Mouse (Mus musculus): ENCODE measurements at regions not wholly inside any gene's neighbourhood (a gene's known extent, or its start where the extent isn't known, plus 50 kb on each side); places are given as distances from the start of the nearest gene placed in this dataset.

GRCm38 (mm10) chr5:43417259-43417658 is 98.1 kb upstream of the C1qtnf7 start:
- Histone ChIP-seq H3K4me3 (ENCODE audit: low read length) (no peak overlapping the region), H3K27me3 (ENCODE audit: insufficient read depth, low read length) (no peaks in the 10 kb centered on the region), H3K4me1 (ENCODE audit: insufficient read depth, low read length) (no peaks in the 10 kb centered on the region), H3K27ac (ENCODE audit: low read length) (no peak overlapping the region), H3K9ac (replicated peaks; ENCODE audit: low read length) (no peak overlapping the region), H3K4me2 (replicated peaks; ENCODE audit: low read depth, low read length) (no peak overlapping the region), H3K36me3 (ENCODE audit: insufficient read depth, low read length) (no peaks in the 10 kb centered on the region), H3K9me3 (ENCODE audit: low read length) (no peaks in the 10 kb centered on the region)
- WGBS = 94% methylated on average over 2 of the region's 2 CpGs
- no peak for ATAC-seq (ENCODE audit: low FRiP score, low TSS enrichment)

GRCm38 (mm10) chr5:43422815-43423687 is 92.3 kb upstream of the C1qtnf7 start:
- no peaks in the 10 kb centered on the region for H3K9me3 ChIP-seq (ENCODE audit: low read length)
- ATAC-seq (ENCODE audit: low FRiP score, low TSS enrichment) = peak; percentile 77; the same call in 1 of the 2 replicates
- H3K27me3 ChIP-seq (ENCODE audit: insufficient read depth, low read length) = no peaks in the 10 kb centered on the region
- H3K4me1 ChIP-seq (ENCODE audit: insufficient read depth, low read length) = no peaks in the 10 kb centered on the region
- 70% methylated on average over 9 of the region's 9 CpGs for WGBS
- H3K9ac ChIP-seq (replicated peaks; ENCODE audit: low read length) = no peak overlapping the region
- no peak overlapping the region for H3K4me3 ChIP-seq (ENCODE audit: low read length)
- no peak overlapping the region for H3K4me2 ChIP-seq (replicated peaks; ENCODE audit: low read depth, low read length)
- H3K36me3 ChIP-seq (ENCODE audit: insufficient read depth, low read length) = no peaks in the 10 kb centered on the region
- no peak overlapping the region for H3K27ac ChIP-seq (ENCODE audit: low read length)

DNA sequence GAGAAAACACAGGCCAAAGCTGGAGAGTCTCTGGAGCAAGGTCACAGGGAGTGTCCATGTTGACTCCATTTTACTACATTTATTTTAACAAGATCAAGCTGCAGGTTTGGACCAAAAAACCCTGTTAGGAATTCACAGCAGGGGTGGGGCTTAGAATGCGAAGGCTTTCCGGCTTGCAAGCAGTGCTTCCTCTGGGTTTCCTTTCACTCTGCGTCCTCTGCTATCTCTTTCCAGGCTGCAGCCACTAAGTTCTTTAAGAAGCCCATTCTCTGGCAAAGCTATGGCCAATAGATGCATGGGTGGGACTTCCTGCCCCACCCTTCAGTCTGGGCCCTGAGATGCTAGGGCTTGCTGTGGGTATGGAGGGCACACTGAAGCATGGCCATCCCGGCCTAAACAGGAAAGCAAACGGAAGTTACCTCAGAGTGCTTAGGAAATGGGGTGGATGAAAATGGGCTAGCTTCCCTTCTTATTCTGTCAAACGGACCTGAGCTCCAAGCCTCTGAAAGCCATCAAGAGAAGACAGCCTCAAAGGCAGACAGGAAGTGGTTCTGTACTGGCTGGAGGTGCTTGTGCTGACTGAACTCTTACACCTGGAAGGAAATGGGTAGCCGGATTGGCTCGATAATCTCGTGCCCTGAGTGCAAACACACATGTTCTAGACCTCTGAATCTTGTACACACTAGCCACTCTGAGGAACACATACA is 90.6 kb upstream of the C1qtnf7 start:
- no peaks in the 10 kb centered on the region for H3K4me1 ChIP-seq (ENCODE audit: insufficient read depth, low read length)
- no peak overlapping the region for H3K4me2 ChIP-seq (replicated peaks; ENCODE audit: low read depth, low read length)
- no peak overlapping the region for H3K9ac ChIP-seq (replicated peaks; ENCODE audit: low read length)
- 71% methylated on average over 9 of the region's 9 CpGs for WGBS
- no peaks in the 10 kb centered on the region for H3K9me3 ChIP-seq (ENCODE audit: low read length)
- no peak overlapping the region for H3K4me3 ChIP-seq (ENCODE audit: low read length)
- no peak for ATAC-seq (ENCODE audit: low FRiP score, low TSS enrichment)
- H3K36me3 ChIP-seq (ENCODE audit: insufficient read depth, low read length) = no peaks in the 10 kb centered on the region
- no peaks in the 10 kb centered on the region for H3K27me3 ChIP-seq (ENCODE audit: insufficient read depth, low read length)
- no peak overlapping the region for H3K27ac ChIP-seq (ENCODE audit: low read length)

DNA sequence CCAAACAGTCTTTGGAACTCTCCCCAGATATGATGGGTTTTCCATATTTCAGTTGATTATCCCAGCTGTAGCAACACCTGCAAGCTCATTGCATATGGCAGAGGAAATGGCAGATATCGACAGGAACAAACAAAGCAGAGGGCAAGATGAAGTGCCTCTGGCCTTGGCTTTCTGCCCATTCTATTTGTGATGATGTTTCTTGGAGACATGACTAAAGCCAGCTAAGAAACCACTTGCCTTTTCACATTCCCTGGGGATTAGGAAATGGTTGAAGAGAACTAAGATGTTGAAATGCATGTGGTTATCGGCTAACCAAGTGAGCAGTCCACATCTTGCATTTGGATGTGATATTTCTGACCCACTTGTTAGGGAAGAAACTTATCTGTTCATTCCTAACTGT is 82.0 kb upstream of the C1qtnf7 start:
- ATAC-seq (ENCODE audit: low FRiP score, low TSS enrichment) = no peak

DNA sequence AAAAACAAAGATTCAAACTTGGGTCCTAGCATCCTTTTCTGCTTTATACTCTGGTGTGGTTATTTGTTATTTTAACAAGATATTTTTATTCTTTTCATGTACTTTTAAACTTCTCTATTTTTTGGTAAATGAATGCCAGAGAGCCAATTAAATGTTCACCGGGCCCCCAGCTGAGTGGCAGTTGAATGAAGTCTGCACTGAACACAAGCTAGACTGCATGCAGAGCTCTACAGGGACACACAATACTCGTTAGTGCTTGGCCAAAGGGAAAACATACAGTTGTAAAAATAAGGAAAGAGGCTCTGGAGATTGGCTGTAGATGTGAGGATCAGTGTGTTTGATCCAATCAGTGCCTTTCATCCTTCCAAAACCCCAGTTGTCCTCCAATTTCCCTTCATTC is 76.1 kb upstream of the C1qtnf7 start:
- Histone ChIP-seq H3K4me2 (replicated peaks; ENCODE audit: low read depth, low read length) (no peak overlapping the region), H3K27me3 (ENCODE audit: insufficient read depth, low read length) (no peaks in the 10 kb centered on the region), H3K4me1 (ENCODE audit: insufficient read depth, low read length) (no peaks in the 10 kb centered on the region), H3K27ac (ENCODE audit: low read length) (no peak overlapping the region), H3K4me3 (ENCODE audit: low read length) (no peak overlapping the region), H3K36me3 (ENCODE audit: insufficient read depth, low read length) (no peaks in the 10 kb centered on the region), H3K9me3 (ENCODE audit: low read length) (no peaks in the 10 kb centered on the region), H3K9ac (replicated peaks; ENCODE audit: low read length) (no peak overlapping the region)
- no peak for ATAC-seq (ENCODE audit: low FRiP score, low TSS enrichment)
- 61% methylated on average over 2 of the region's 2 CpGs for WGBS

More for the DNA sequence above, 82.0 kb upstream of the C1qtnf7 start:
- Histone ChIP-seq H3K27ac (ENCODE audit: low read length) (no peak overlapping the region), H3K9me3 (ENCODE audit: low read length) (no peaks in the 10 kb centered on the region), H3K27me3 (ENCODE audit: insufficient read depth, low read length) (no peaks in the 10 kb centered on the region), H3K4me3 (ENCODE audit: low read length) (no peak overlapping the region), H3K4me2 (replicated peaks; ENCODE audit: low read depth, low read length) (no peak overlapping the region), H3K9ac (replicated peaks; ENCODE audit: low read length) (no peak overlapping the region), H3K36me3 (ENCODE audit: insufficient read depth, low read length) (no peaks in the 10 kb centered on the region), H3K4me1 (ENCODE audit: insufficient read depth, low read length) (no peaks in the 10 kb centered on the region)
- WGBS = 79% methylated on average over 2 of the region's 2 CpGs

- no peak overlapping the region for H3K4me2 ChIP-seq (replicated peaks; ENCODE audit: low read depth, low read length)
- no peak overlapping the region for H3K27ac ChIP-seq (ENCODE audit: low read length)
- no peak overlapping the region for H3K9ac ChIP-seq (replicated peaks; ENCODE audit: low read length)
- no peaks in the 10 kb centered on the region for H3K4me1 ChIP-seq (ENCODE audit: insufficient read depth, low read length)
- no peaks in the 10 kb centered on the region for H3K9me3 ChIP-seq (ENCODE audit: low read length)
- no peaks in the 10 kb centered on the region for H3K36me3 ChIP-seq (ENCODE audit: insufficient read depth, low read length)
- 44% methylated on average over 3 of the region's 3 CpGs for WGBS
- ATAC-seq (ENCODE audit: low FRiP score, low TSS enrichment) = no peak
- no peak overlapping the region for H3K4me3 ChIP-seq (ENCODE audit: low read length)
- no peaks in the 10 kb centered on the region for H3K27me3 ChIP-seq (ENCODE audit: insufficient read depth, low read length)
These were observed 74.0 kb upstream of the C1qtnf7 start for GRCm38 (mm10) chr5:43441306-43441705.

DNA sequence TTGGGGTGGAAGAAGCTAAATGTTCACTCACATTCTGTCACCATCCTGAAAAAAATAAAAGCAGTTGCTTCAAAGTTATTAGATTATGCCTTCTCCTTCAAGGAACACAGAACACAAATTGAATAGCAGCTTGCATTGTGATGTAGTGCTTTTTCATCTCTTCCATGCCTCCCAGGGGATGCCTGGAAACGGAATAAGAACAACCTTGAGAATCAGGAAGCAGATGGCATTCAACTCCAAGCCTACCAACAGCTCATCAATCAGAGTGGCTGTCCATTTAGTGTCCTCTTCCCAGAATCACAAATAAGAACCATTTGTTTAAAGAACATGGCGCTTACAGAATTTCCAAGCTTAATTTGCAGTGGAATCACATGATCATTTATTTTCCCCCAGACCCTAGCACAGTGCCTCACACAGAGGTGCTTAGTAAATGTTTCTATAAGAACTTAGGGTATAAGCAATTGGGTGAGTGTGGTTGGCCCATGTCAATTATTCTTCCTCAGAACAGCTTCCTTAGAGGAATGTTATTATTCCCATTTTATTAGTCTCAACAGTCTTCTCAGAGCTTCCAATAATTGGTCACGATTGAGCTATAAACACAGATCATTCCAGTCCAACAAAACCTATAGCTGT is 70.6 kb upstream of the C1qtnf7 start:
- Histone ChIP-seq H3K36me3 (ENCODE audit: insufficient read depth, low read length) (no peaks in the 10 kb centered on the region), H3K27me3 (ENCODE audit: insufficient read depth, low read length) (no peaks in the 10 kb centered on the region), H3K4me3 (ENCODE audit: low read length) (no peak overlapping the region), H3K9ac (replicated peaks; ENCODE audit: low read length) (no peak overlapping the region), H3K4me2 (replicated peaks; ENCODE audit: low read depth, low read length) (no peak overlapping the region), H3K4me1 (ENCODE audit: insufficient read depth, low read length) (no peaks in the 10 kb centered on the region), H3K9me3 (ENCODE audit: low read length) (0 out of 2 replicates have a peak, but pooled peaks cover 4% of the 10 kb centered on the region), H3K27ac (ENCODE audit: low read length) (no peak overlapping the region)
- WGBS = 73% methylated on average over 3 of the region's 3 CpGs
- no peak for ATAC-seq (ENCODE audit: low FRiP score, low TSS enrichment)

- no peak overlapping the region for H3K4me2 ChIP-seq (replicated peaks; ENCODE audit: low read depth, low read length)
- no peaks in the 10 kb centered on the region for H3K27me3 ChIP-seq (ENCODE audit: insufficient read depth, low read length)
- H3K9me3 ChIP-seq (ENCODE audit: low read length) = 0 out of 2 replicates have a peak, but pooled peaks cover 4% of the 10 kb centered on the region
- H3K4me1 ChIP-seq (ENCODE audit: insufficient read depth, low read length) = no peaks in the 10 kb centered on the region
- no peaks in the 10 kb centered on the region for H3K36me3 ChIP-seq (ENCODE audit: insufficient read depth, low read length)
- H3K9ac ChIP-seq (replicated peaks; ENCODE audit: low read length) = no peak overlapping the region
- no peak overlapping the region for H3K4me3 ChIP-seq (ENCODE audit: low read length)
- no peak overlapping the region for H3K27ac ChIP-seq (ENCODE audit: low read length)
- ATAC-seq (ENCODE audit: low FRiP score, low TSS enrichment) = no peak
These were observed 69.7 kb upstream of the C1qtnf7 start for GRCm38 (mm10) chr5:43445620-43446019.

DNA sequence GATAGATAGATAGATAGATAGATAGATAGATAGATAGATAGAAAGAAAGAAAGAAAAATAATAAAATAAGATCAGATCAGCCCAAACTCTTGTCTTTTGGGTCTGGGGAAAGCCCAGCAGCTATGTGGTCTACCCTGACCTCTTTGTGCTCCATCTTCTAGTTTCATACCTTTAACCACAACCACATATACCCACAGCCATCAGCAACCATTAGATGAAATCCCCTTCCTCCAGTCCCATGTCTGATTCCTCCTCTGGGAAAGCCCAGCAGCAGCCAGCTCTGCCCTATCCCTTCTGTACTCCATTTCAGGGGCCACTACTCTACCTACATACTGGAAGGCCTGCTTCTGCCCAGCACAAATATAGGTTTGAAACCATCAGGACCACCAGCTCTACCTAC is 69.0 kb upstream of the C1qtnf7 start:
- Histone ChIP-seq H3K27me3 (ENCODE audit: insufficient read depth, low read length) (no peaks in the 10 kb centered on the region), H3K9me3 (ENCODE audit: low read length) (0 out of 2 replicates have a peak, but pooled peaks cover 4% of the 10 kb centered on the region), H3K9ac (replicated peaks; ENCODE audit: low read length) (no peak overlapping the region), H3K36me3 (ENCODE audit: insufficient read depth, low read length) (no peaks in the 10 kb centered on the region), H3K4me2 (replicated peaks; ENCODE audit: low read depth, low read length) (no peak overlapping the region), H3K4me1 (ENCODE audit: insufficient read depth, low read length) (no peaks in the 10 kb centered on the region), H3K4me3 (ENCODE audit: low read length) (no peak overlapping the region), H3K27ac (ENCODE audit: low read length) (no peak overlapping the region)
- ATAC-seq (ENCODE audit: low FRiP score, low TSS enrichment) = no peak
